Mouse (Mus musculus) brain, adult 2 months (tissue): ENCODE measurements at regions not wholly inside any gene's neighbourhood (a gene's known extent, or its start where the extent isn't known, plus 50 kb on each side); places are given as distances from the start of the nearest gene placed in this dataset.
A peak's percentile ranks its signal among the peaks of the same experiment; 100 is the strongest.

ENCODE experiments used
- DNase-seq: peaks from one replicate; pipeline ENCODE4 v3.0.0; 2011; ENCODE audit warnings: low read depth, low spot score

DNA sequence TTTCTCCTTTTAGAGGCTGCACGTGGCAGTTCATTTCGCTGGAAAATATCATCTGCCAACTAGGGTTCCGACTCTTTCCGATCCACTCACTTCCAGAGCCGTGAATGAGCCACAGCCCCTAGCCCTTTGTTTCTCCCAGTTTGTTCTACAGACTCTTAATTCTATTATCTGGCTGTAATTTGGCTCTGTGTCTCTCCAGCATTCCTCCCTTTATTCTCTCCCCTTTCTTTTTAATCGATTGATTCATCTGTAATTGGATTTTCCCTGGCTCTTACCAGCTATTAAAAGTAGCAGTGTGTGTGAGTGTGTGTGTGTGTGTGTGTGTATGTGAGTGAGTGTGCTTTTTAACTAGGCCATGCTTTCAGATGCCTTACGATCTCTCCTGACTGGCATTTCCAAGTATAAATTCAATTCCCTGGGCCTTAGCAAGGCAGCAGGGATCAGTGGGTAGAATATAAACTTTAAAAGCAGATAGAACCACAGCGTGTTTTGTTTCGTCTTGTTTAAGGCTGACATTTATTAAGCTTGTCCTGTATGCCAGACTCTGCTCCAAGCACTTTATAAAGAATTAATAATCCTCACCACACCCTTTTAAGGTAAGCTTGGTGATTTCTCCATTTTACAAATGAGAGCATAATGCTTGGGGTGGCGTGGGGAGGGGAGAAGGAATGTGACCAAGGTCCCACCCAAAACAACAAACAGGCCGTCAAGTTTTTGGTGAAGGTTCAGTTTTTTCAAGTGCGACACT, 144.1 kb upstream of the Cpeb2 start:
- DNase-seq: no peak

DNA sequence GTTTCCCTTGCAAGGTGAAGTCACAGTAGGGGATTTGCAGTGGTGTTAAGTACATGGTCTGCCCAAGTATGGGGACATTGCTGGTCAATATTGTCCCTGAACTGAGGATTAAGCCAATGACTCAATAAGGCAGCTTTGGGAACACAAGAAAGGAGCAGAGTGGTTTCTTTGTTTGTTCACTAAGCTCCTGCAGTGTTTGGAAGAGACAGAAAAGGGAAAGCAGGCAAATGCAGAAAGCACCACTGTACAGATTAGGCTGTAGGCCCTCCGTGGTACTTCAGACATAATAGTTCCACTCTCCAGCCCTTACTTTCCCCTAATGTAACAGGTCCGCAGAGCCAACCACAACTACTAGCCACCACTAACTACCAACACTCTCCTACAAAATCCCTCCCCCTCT, 143.5 kb upstream of the Cpeb2 start:
- DNase-seq: no peak

DNA sequence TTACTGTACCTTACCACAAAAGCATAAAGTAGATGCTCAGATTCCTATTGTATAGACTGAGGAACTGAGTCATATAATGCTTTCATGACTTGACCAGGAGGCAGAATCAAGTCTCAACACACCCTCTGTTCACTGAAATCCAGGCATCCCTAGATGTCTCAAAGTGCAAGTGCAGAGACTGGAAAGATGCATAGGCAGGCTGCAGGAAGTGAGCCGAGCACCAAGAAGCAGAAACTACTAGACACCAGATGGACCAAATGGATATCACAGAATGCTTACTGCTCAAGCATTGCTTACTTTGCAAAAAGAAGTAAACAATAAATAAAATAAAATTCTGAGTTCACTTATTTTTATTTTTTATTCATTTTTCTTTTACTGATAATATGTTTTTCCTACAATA, 143.0 kb upstream of the Cpeb2 start:
- DNase-seq: no peak

- no peak for DNase-seq
These were observed 139.2 kb upstream of the Cpeb2 start for GRCm38 (mm10) chr5:43093647-43094326.

GRCm38 (mm10) chr5:43094329-43094898, 138.6 kb upstream of the Cpeb2 start:
- DNase-seq: peak; percentile 24

- peak; percentile 22 for DNase-seq
These were observed 130.9 kb upstream of the Cpeb2 start for GRCm38 (mm10) chr5:43102000-43102459.

DNA sequence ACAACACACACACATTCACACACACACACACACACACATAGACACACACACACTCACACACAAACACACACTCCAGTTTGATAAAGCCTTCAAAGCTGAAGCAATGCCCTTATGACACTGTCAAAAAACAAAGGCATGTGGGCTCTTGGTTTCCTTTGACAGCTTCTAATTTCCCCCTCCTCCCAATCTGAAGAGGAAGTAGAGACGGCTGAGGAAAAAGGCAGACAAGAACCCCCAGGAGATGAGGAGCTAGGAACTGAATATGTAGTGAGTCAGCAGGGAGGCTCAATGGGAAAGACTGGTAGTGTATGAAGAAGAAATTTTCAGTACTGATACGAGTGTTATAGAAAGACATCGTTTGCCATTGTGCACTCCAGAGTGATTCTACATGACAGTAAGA, 130.4 kb upstream of the Cpeb2 start:
- DNase-seq: no peak

GRCm38 (mm10) chr5:43103728-43104127, 129.2 kb upstream of the Cpeb2 start:
- peak; percentile 76 for DNase-seq

DNA sequence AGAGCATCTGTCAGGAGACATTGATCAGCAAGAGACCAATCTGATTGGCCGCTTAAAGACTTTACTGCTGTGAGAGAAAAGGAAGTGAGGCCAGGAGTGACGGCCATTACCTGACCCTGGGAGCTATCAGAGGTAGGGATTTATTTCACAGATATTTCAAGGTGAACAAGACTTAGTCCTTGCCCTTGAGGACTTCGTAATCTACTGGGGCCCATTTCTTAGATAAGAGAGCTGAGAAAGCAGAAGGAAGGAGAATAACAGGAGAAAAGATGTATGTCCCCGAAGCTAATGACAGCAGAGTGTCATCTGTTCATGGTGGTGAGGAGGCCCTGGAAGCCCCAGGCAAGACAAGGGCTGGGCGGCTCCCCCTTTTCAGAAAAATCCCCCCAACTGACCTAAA, 127.4 kb upstream of the Cpeb2 start:
- no peak for DNase-seq

DNA sequence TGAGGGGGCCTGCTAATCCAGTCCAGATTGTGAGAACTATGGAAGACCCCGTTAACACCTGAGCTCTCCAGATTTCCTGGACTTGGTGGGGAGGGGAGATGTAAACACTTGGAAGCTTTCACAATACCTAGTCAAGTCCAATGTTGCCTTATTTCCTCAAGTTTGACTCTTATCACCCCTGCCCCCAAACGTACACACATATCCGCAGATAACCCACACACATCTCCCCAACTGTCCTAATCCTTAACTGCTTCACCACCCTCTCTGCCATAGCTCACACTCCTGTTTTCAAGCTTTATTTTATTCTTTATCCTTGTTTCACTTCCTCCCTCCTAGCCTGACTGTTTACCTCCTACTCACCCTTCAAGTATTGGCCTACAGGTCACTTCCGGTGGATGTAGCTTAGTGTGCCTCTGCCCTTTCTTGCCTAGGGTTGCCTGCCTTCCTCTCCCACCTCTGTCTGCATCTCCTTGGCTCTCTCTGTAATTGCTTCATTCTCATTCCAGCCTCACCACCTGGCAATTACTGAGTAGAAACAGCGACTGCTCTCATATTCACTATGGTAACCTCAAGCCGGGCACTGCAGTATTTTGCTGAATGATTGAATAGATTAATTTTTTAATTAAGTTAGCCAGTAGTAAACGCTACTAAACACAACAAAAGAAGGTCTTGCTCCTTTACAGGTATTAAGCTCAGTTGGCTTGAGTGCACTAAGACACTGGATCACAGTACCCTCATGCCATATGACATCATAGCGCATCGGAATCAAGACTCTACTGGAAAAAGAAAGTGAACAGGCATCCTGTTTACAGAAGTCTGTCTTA, 125.3 kb upstream of the Cpeb2 start:
- DNase-seq: no peak

DNA sequence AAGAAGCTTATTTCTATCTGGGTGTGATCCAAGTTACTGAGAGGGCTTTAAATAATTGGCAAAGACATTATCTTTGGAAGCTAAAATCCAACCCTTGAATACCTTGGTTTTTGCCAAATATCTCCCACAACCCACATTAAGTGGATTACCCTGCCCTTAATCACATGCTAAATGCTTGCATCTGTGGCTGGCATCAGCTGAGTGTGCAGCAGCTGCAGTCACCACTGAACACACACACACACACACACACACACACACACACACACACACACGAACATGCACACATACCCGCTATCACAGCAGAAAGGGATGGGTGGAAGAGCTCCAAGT, 124.7 kb upstream of the Cpeb2 start:
- no peak for DNase-seq

DNA sequence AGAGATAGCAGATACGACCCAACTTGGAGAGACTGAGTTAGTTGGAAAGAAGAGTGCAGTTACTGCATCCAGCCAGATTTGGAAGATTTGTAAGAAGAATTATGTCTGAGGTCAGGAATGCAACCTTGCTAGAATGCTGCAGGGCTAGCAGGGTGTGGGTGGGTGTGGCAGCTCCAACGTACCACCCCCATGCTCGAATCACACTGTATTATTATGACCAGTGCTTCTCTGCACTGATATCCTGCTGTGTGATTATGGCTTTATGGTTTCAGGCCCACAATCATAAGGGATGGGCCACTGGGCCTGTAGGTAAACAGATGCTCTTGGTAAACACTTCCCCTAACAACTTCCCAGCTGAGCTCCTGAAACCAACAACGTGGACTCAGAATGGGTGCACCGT, 122.8 kb upstream of the Cpeb2 start:
- no peak for DNase-seq

DNA sequence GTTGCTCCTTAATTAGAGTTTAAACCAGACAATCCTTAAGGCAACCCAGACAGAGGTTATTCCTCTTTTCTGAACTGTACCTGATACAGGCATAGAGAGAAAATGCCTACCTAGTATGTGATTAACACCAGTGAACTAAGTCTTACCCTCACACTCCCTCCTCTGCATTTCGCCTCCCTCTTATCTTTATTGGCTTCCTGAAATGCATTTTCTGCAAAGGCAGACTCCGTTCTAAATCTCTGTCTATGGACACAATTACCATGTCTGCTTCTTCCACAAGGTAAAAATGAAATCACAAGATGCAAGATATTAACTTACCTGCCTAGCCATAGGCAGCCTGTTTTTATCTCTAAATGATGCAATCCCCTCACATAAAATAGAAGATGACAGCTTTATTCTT, 121.2 kb upstream of the Cpeb2 start:
- no peak for DNase-seq

GRCm38 (mm10) chr5:43113405-43114119, 119.4 kb upstream of the Cpeb2 start:
- no peak for DNase-seq

- DNase-seq: no peak
These were observed 117.5 kb upstream of the Cpeb2 start for GRCm38 (mm10) chr5:43115507-43115906.

GRCm38 (mm10) chr5:43116821-43117220, 116.1 kb upstream of the Cpeb2 start:
- DNase-seq: peak; percentile 59

DNA sequence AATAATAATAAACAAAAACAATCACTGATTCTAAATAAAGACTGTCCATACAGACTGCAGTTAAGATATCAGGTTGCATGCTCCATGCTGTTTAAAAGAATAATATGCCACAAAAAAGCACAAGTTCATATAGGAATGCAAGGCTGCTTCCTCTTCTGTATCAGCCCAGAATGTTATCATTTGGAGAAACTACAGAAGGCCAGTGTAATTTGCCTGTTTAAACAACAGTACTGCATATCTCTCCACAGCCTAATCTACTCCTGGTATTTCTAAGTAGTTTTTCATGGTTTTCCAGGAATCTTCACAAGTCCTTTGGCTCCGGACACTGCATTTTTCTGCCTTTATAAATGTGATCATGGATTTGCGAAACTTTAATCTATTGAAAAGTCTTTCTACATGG, 111.9 kb upstream of the Cpeb2 start:
- no peak for DNase-seq

GRCm38 (mm10) chr5:43124301-43124700, 108.7 kb upstream of the Cpeb2 start:
- DNase-seq: no peak

GRCm38 (mm10) chr5:43125774-43126536, 107.0 kb upstream of the Cpeb2 start:
- DNase-seq: no peak

GRCm38 (mm10) chr5:43130377-43130776, 102.6 kb upstream of the Cpeb2 start:
- peak; percentile 76 for DNase-seq
